Mouse (Mus musculus) large intestine, adult 2 months (tissue): ENCODE results near the gene H2bfm. TPM values are rescaled to one million over a fixed set of nuclear protein-coding genes. Genes with fewer than 3 reads are reported as not detected.
"Not testable (repeated sequence)": the region's sequence is repeated elsewhere in the genome, so short reads cannot be mapped to it uniquely, and the experiment has no call there.

Source experiments
- DNase-seq: peaks from one replicate; pipeline ENCODE4 v3.0.0-alpha.2; 2012; ENCODE audit warnings: low read depth, low spot score
- WGBS: fragments of 180-500 bp; shearing (Covaris S2); methylation state at CpG from one replicate; pipeline ENCODE4 v1.1.7; 2018; 5-methylcytosine and 5-hydroxymethylcytosine counted together
- polyA plus RNA-seq: library from polyadenylated mRNA; depleted of rRNA; stranded (reverse); fragments of >200 nt; gene quantifications from 2 replicates; pipeline ENCODE4 v1.2.3, GENCODE M21; 2012; rRNA removed

Gene H2bfm
- not detected in 2 replicates for polyA plus RNA-seq

DNA sequence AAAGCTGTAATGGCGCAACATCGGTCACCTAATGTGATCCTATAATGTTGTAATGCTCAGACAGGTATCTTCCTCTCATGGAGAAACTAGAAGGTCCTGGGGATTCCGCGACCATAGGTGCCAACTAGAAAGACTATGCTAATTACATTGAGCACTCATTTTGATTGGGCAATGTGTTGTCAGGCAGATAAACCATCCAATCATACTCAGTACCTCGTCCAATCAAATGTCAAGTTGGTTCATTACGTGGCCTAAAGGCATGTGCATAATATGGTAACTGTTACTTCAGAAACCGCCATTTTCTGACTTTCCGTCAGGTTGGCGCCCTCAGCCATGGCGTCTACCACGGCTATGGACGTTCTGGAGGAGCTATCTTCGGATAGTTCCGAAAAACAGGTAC, at the start of gene H2bfm:
Gene H2bfm, plus strand, starts transcription at position 295 of the 400 bp plus-strand sequence.
- no peak for DNase-seq
- WGBS: 94% methylated on average over 14 of the region's 14 CpGs

GRCm38 (mm10) chrX:136895757-136896156, 31.4 kb upstream of the H2bfm start:
- 39% methylated on average over 2 of the region's 2 CpGs for WGBS
- no peak for DNase-seq

- WGBS: 44% methylated on average over 4 of the region's 4 CpGs
- no peak for DNase-seq
These were observed 22.8 kb upstream of the H2bfm start for GRCm38 (mm10) chrX:136904369-136904768.

DNA sequence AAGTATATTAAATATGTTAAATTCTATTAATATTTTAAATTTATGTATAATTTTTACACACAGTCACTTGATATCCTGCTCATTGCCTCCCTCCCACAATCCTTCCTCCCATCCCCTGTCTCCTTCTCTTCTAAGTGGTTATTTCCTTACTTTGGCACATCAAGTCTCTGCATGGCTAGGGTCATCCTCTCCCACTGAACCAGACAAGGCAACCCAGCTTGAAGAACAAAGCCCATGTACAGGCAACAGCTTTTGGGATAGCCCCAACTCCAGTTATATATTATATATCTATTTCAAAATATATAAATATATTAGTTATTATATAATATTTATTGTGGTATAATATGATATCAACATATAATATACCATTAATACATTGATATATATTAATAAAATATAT, 1.3 kb upstream of the H2bfm start:
- DNase-seq: no peak

GRCm38 (mm10) chrX:136937985-136938384, 10.9 kb downstream of the H2bfm start:
- WGBS: 14% methylated on average over 3 of the region's 3 CpGs
- DNase-seq: no peak

GRCm38 (mm10) chrX:136957583-136958279, 30.6 kb downstream of the H2bfm start:
- DNase-seq: not testable (repeated sequence)
- 29% methylated on average over 13 of the region's 13 CpGs for WGBS

- not testable (repeated sequence) for DNase-seq
- 58% methylated on average over 5 of the region's 5 CpGs for whole genome bisulfite sequencing
These were observed 31.2 kb downstream of the H2bfm start for GRCm38 (mm10) chrX:136958300-136958699.

DNA sequence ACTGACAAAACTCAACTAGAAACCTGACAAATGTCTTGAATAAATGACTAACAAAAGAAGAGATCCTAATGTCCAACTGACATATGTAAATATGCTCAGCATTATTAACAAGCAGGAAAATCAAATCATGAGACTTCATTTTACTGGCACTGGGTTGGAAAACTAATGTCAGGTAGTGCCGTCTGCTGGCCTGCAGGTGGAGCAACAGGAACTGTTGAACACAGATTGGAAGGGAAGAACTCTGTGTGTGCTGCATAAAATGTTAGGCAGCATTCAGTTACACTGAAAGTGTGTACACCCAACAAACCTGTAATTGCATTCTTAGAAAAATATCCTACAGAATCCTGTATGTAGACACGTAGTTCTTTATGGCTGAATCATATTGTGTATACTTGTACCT, 32.6 kb downstream of the H2bfm start:
- DNase-seq: no peak
- WGBS: 31% methylated on average over 2 of the region's 2 CpGs

GRCm38 (mm10) chrX:136975397-136975796, 48.3 kb downstream of the H2bfm start, which contains the start of gene Tmsb15b2:
Tmsb15b2 (minus strand) TSS chrX:136975497.
- DNase-seq: not testable (repeated sequence)
- WGBS: 87% methylated on average over 6 of the region's 6 CpGs

DNA sequence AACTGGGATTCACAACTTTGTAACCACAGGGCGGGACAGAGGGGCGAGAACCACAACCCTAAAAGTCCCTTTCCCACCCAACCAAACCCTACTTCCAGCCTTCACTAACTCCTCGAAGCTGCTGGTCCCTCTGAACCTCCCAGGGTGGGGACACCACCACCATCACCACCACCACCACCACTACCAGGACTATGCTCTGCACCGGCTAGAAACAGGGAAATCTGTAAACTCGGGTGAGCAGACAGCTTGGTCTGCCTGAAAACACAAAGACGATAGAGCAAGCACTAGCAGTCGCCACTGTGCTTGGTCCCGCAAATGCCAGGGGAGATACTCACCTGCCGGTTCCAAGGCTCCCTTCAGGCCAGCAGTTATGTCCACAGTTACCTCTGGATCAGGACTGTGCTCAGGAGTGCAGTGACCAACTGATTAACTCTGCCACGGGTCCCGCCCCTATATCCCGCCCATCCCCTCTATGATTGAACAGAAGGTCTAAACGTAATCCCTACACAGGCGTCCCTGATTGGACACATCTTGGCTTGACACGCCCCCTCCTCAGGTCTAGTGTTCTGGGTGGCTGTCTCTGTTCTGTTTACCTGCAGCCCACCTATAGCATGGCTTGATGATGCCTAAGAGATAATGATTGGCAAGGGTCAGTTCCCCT, 49.4 kb downstream of the H2bfm start, which contains the start of the genes Tmsb15l and Tmsb15b1:
Gene Tmsb15l, minus strand, starts transcription at position 446 of the 661 bp plus-strand sequence.
Gene Tmsb15b1, minus strand, starts transcription at position 451 of the 661 bp plus-strand sequence.
- WGBS: 26% methylated on average over 15 of the region's 15 CpGs

More for the DNA sequence above, 49.4 kb downstream of the H2bfm start, which contains the start of the genes Tmsb15l and Tmsb15b1:
- peak; percentile 24 for DNase-seq

Other genes starting within 250 kb of the H2bfm start
- gene Tceal1, start 219.3 kb upstream of the H2bfm start, polyA plus RNA-seq: 0.34 and 0.40 TPM in 2 replicates
- gene Morf4l2, start 183.6 kb upstream of the H2bfm start, polyA plus RNA-seq: 49.2 and 52.1 TPM in 2 replicates
- not detected in 2 replicates for gene Glra4, start 147.2 kb upstream of the H2bfm start, polyA plus RNA-seq
- gene Plp1, start 104.7 kb upstream of the H2bfm start, polyA plus RNA-seq: 1.8 and 2.5 TPM in 2 replicates
- gene Rab9b, start 58.6 kb upstream of the H2bfm start, polyA plus RNA-seq: 0.06 and 0.07 TPM in 2 replicates
- gene Tmsb15b2, start 48.2 kb downstream of the H2bfm start, polyA plus RNA-seq: 0.41 TPM in 1 of 2 replicates, not detected in the other
- 0.84 and 0.99 TPM in 2 replicates for gene Tmsb15l, start 49.5 kb downstream of the H2bfm start, polyA plus RNA-seq
- gene Tmsb15b1, start 49.5 kb downstream of the H2bfm start, polyA plus RNA-seq: 0.63 and 1.3 TPM in 2 replicates
- gene Zcchc18, start 65.8 kb downstream of the H2bfm start, polyA plus RNA-seq: 1.6 and 1.7 TPM in 2 replicates
- 2.7 and 4.6 TPM in 2 replicates for gene Slc25a53, start 111.0 kb downstream of the H2bfm start, polyA plus RNA-seq
- 0.46 and 0.77 TPM in 2 replicates for gene Fam199x, start 122.3 kb downstream of the H2bfm start, polyA plus RNA-seq
- not detected in 2 replicates for gene Esx1, start 194.8 kb downstream of the H2bfm start, polyA plus RNA-seq